Mouse (Mus musculus) heart, postnatal 0 days (tissue): Measurements from ENCODE around the gene Npas3. TPM values are rescaled to one million over a fixed set of nuclear protein-coding genes. Genes with fewer than 3 reads are reported as not detected.

ENCODE experiments used
- ATAC-seq: fragments of 200-750 bp; cut with Nextera tagmentation; 2 replicates; pipeline ENCODE4 v1.8.0; 2017; ENCODE audit warnings: low read depth, moderate number of reproducible peaks, moderate library complexity; ENCODE audit not compliant: insufficient read depth
- DNase-seq: peaks from one replicate; pipeline ENCODE4 v3.0.0-alpha.2; 2016; ENCODE audit warnings: low spot score
- H3K27ac ChIP-seq: fragments of 300-500 bp; sonication (generic); 2 replicates; pipeline ENCODE4 v1.5.1; 2014; ENCODE audit warnings: low read depth, mild to moderate bottlenecking
- H3K27me3 ChIP-seq: fragments of 300-500 bp; sonication (generic); 2 replicates; pipeline ENCODE4 v1.6.1; 2014; ENCODE audit warnings: low read length, mixed read lengths; ENCODE audit not compliant: control insufficient read depth, insufficient read depth
- H3K36me3 ChIP-seq: fragments of 300-500 bp; sonication (generic); replicated peaks from 2 replicates; pipeline ENCODE4 v1.6.1; 2014; ENCODE audit warnings: low read length, mixed read lengths; ENCODE audit not compliant: control insufficient read depth, insufficient read depth
- H3K4me1 ChIP-seq: fragments of 300-500 bp; sonication (generic); 2 replicates; pipeline ENCODE4 v1.6.1; 2014; ENCODE audit warnings: antibody characterized with exemption; ENCODE audit not compliant: control insufficient read depth, insufficient read depth
- H3K4me2 ChIP-seq: fragments of 300-500 bp; sonication (generic); 2 replicates; pipeline ENCODE4 v1.6.1; 2014; ENCODE audit warnings: low read depth, mild to moderate bottlenecking, low read length, moderate library complexity
- H3K4me3 ChIP-seq: fragments of 300-500 bp; sonication (generic); 2 replicates; pipeline ENCODE4 v1.5.1; 2014; ENCODE audit warnings: low read depth, low read length
- H3K9ac ChIP-seq: fragments of 300-500 bp; sonication (generic); replicated peaks from 2 replicates; pipeline ENCODE4 v1.6.1; 2014; ENCODE audit warnings: low read depth, low read length, mixed read lengths
- H3K9me3 ChIP-seq: fragments of 300-500 bp; sonication (generic); replicated peaks from 2 replicates; pipeline ENCODE4 v1.6.1; 2016; ENCODE audit warnings: low read length; ENCODE audit not compliant: control insufficient read depth
- CTCF ChIP-seq: IDR thresholded peaks from 2 replicates; pipeline ENCODE4 v1.5.1; 2016; ENCODE audit warnings: antibody characterized with exemption, control low read depth, low read depth
- EP300 ChIP-seq: IDR thresholded peaks from 2 replicates; pipeline ENCODE4 v1.6.1; 2016; ENCODE audit warnings: antibody characterized with exemption, low read depth
- WGBS: fragments of 180-500 bp; shearing (Covaris S2); extraction: QIAGEN DNeasy Blood & Tissue Kit; methylation state at CpG from one replicate; pipeline ENCODE4 v1.1.7; 2014; 5-methylcytosine and 5-hydroxymethylcytosine counted together
- polyA plus RNA-seq: library from polyadenylated mRNA; unstranded; fragments of >200 nt; fragmentation: Nextera tagmentation; extraction: Ambion mirVana; gene quantifications from 2 replicates; pipeline ENCODE4 v1.2.1, GENCODE M21; 2015
- total RNA-seq: library from RNA; depleted of rRNA; stranded (reverse); fragments of >200 nt; gene quantifications from 2 replicates; pipeline ENCODE4 v1.2.3, GENCODE M21; 2014; ENCODE audit warnings: low replicate concordance

Gene Npas3
- total and polyA plus RNA-seq, 2 experiments from 2014 or later = 0.50 to 0.61 TPM

GRCm38 (mm10) chr12:53351860-53352259 lies 103.4 kb downstream of the Npas3 start:
- DNase-seq = no peak
- no peak overlapping the region for H3K4me3 ChIP-seq
- no peak overlapping the region for H3K27ac ChIP-seq
- no peaks in the 10 kb centered on the region for H3K27me3 ChIP-seq
- no peaks in the 10 kb centered on the region for H3K9me3 ChIP-seq
- H3K4me1 ChIP-seq = no peaks in the 10 kb centered on the region
- no peak for ATAC-seq
- TF ChIP-seq EP300 = no peak
- no peak for TF ChIP-seq CTCF
- no peak overlapping the region for H3K9ac ChIP-seq
- 87% methylated on average over 7 of the region's 7 CpGs for WGBS
- no peaks in the 10 kb centered on the region for H3K36me3 ChIP-seq
- H3K4me2 ChIP-seq = no peak overlapping the region

GRCm38 (mm10) chr12:53365751-53366150 lies 117.3 kb downstream of the Npas3 start:
- DNase-seq (no peak), ATAC-seq (no peak)
- Histone ChIP-seq H3K4me1 (no peaks in the 10 kb centered on the region), H3K27me3 (no peaks in the 10 kb centered on the region), H3K9me3 (no peaks in the 10 kb centered on the region), H3K27ac (no peak overlapping the region), H3K36me3 (no peaks in the 10 kb centered on the region), H3K9ac (no peak overlapping the region), H3K4me2 (no peak overlapping the region), H3K4me3 (no peak overlapping the region)
- WGBS = 81% methylated on average over 5 of the region's 5 CpGs
- TF ChIP-seq EP300 (no peak), CTCF (no peak)

DNA sequence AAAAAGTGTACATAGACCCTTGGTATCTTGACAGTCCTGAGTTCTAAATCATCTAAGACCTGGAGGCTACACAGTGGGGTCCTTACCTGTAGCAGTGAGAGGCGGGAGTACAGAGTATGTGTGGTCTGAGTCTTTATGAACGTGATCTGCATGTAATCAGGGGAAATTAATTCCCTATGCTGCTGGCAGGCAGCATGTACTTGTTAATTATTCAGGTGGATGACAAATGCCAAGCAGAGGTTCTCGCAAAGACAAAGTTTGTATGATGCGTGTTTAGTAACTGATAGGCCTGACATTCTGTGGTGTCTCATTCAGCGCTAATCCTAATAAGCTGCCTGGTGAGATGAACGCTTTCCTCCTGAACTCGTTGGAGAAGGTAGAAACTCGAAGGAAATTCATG lies 136.4 kb downstream of the Npas3 start:
- H3K27me3 ChIP-seq = no peaks in the 10 kb centered on the region
- H3K4me2 ChIP-seq = no peak overlapping the region
- no peak overlapping the region for H3K27ac ChIP-seq
- no peak for DNase-seq
- no peak for TF ChIP-seq CTCF
- no peak for TF ChIP-seq EP300
- no peak overlapping the region for H3K9ac ChIP-seq
- H3K36me3 ChIP-seq = no peaks in the 10 kb centered on the region
- no peaks in the 10 kb centered on the region for H3K4me1 ChIP-seq
- ATAC-seq = no peak
- 86% methylated on average over 8 of the region's 8 CpGs for WGBS
- H3K4me3 ChIP-seq = no peak overlapping the region
- no peaks in the 10 kb centered on the region for H3K9me3 ChIP-seq

- Histone ChIP-seq H3K27ac (no peak overlapping the region), H3K9ac (no peak overlapping the region), H3K9me3 (no peaks in the 10 kb centered on the region), H3K4me2 (no peak overlapping the region), H3K4me3 (no peak overlapping the region), H3K4me1 (no peaks in the 10 kb centered on the region), H3K36me3 (no peaks in the 10 kb centered on the region), H3K27me3 (no peaks in the 10 kb centered on the region)
- peak; percentile 28 for DNase-seq
- TF ChIP-seq CTCF (no peak), EP300 (no peak)
- WGBS = 56% methylated on average over 4 of the region's 4 CpGs
- no peak for ATAC-seq
Measured at GRCm38 (mm10) chr12:53405856-53406255, 157.4 kb downstream of the Npas3 start.

GRCm38 (mm10) chr12:53407776-53408175 lies 159.3 kb downstream of the Npas3 start:
- TF ChIP-seq CTCF = no peak
- TF ChIP-seq EP300 = no peak
- no peak overlapping the region for H3K4me2 ChIP-seq
- H3K4me3 ChIP-seq = no peak overlapping the region
- WGBS = 59% methylated on average over 3 of the region's 3 CpGs
- no peak overlapping the region for H3K9ac ChIP-seq
- DNase-seq (peak; percentile 9), ATAC-seq (no peak)
- no peak overlapping the region for H3K27ac ChIP-seq
- no peaks in the 10 kb centered on the region for H3K9me3 ChIP-seq
- H3K36me3 ChIP-seq = no peaks in the 10 kb centered on the region
- H3K4me1 ChIP-seq = no peaks in the 10 kb centered on the region
- no peaks in the 10 kb centered on the region for H3K27me3 ChIP-seq

DNA sequence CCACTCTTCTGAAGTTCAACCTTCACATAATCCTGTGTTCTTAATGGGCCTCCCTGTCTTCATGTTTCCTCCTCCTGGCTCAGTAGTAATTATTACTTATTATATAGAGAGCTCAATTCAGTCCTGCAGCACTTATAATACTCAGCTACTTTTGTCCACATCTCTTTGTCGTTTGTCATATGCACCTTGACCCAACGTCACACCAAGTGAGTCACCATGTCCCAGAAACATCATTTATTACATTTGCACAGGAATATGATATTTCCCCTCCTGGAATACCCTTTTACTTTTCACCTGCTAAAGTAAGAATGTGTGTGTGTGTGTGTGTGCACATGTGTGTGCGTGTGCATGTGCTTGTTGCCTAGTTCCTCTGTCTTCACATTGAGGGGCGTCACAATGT lies 161.2 kb downstream of the Npas3 start:
- no peak overlapping the region for H3K4me3 ChIP-seq
- H3K27me3 ChIP-seq = no peaks in the 10 kb centered on the region
- no peaks in the 10 kb centered on the region for H3K4me1 ChIP-seq
- H3K4me2 ChIP-seq = no peak overlapping the region
- no peaks in the 10 kb centered on the region for H3K9me3 ChIP-seq
- ATAC-seq (no peak), DNase-seq (no peak)
- H3K27ac ChIP-seq = no peak overlapping the region
- 79% methylated on average over 4 of the region's 4 CpGs for WGBS
- H3K9ac ChIP-seq = no peak overlapping the region
- H3K36me3 ChIP-seq = no peaks in the 10 kb centered on the region
- TF ChIP-seq CTCF (no peak), EP300 (no peak)
